Mouse (Mus musculus): ENCODE results near the gene Rab36. TPM values are rescaled to one million over a fixed set of nuclear protein-coding genes. Genes with fewer than 3 reads are reported as not detected.
"Not testable (repeated sequence)": the region's sequence is repeated elsewhere in the genome, so short reads cannot be mapped to it uniquely, and the experiment has no call there.

The Rab36 gene
- polyA plus RNA-seq, 1 experiment from 2014 or later, result 8.6 TPM

GRCm38 (mm10) chr10:75030234-75030633 lies 6.6 kb upstream of the Rab36 start:
- H3K9me3 ChIP-seq (ENCODE audit: control insufficient read depth, low read length), result no peaks in the 10 kb centered on the region
- DNase-seq (ENCODE audit: low spot score), result no peak
- H3K4me3 ChIP-seq (ENCODE audit: low read depth, low read length), result no peak overlapping the region
- H3K4me2 ChIP-seq (ENCODE audit: low read depth), result no peak overlapping the region
- no peak overlapping the region for H3K27ac ChIP-seq (ENCODE audit: low read depth, low read length)
- 82% methylated on average over 3 of the region's 3 CpGs for WGBS
- ATAC-seq (ENCODE audit: insufficient read depth, low FRiP score, low TSS enrichment), result no peak
- no peaks in the 10 kb centered on the region for H3K27me3 ChIP-seq (ENCODE audit: control insufficient read depth, insufficient read depth, low read length)
- no peaks in the 10 kb centered on the region for H3K36me3 ChIP-seq (ENCODE audit: control insufficient read depth, insufficient read depth, low read length)
- H3K9ac ChIP-seq (ENCODE audit: low read length), result no peak overlapping the region
- H3K4me1 ChIP-seq (ENCODE audit: control insufficient read depth, insufficient read depth, low read length), result peaks cover 10% of the 10 kb centered on the region

- 78% methylated on average over 5 of the region's 5 CpGs for WGBS
- no peak for ATAC-seq (ENCODE audit: insufficient read depth, low FRiP score, low TSS enrichment)
- Histone ChIP-seq H3K36me3 (ENCODE audit: control insufficient read depth, insufficient read depth, low read length) (no peaks in the 10 kb centered on the region), H3K9me3 (ENCODE audit: control insufficient read depth, low read length) (no peaks in the 10 kb centered on the region), H3K4me2 (ENCODE audit: low read depth) (no peak overlapping the region), H3K9ac (ENCODE audit: low read length) (no peak overlapping the region), H3K4me1 (ENCODE audit: control insufficient read depth, insufficient read depth, low read length) (peaks cover 15% of the 10 kb centered on the region), H3K4me3 (ENCODE audit: low read depth, low read length) (no peak overlapping the region), H3K27ac (ENCODE audit: low read depth, low read length) (no peak overlapping the region), H3K27me3 (ENCODE audit: control insufficient read depth, insufficient read depth, low read length) (no peaks in the 10 kb centered on the region)
- DNase-seq (ENCODE audit: low spot score), result no peak
Observed at GRCm38 (mm10) chr10:75031345-75032114, 5.3 kb upstream of the Rab36 start.

DNA sequence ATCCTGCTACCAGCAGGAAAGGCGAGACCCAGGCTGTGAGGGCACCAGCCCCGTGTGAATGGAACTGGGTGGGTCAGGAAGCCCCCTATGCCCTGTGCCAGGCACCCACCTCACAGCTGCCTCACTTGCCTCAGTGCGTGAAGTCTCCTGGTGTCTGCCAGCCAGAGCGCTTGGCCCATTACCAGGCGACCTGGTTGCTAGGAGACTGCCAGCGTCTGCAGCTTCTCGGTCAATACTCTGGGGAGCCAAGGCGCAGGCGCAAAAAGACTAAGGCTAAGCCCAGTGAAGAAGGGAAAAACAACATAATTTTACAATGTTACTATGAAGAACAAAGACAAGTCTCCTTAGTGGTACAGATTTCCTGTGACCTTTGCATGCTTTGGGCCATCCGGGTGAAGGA lies 4.5 kb upstream of the Rab36 start, which contains the start of gene Rsph14:
TSS of gene Rsph14 (minus strand) at position 192 of the 400 bp plus-strand sequence.
- 23% methylated on average over 10 of the region's 10 CpGs for WGBS
- ATAC-seq (ENCODE audit: insufficient read depth, low FRiP score, low TSS enrichment), result peak; percentile 28; the same call in 1 of the 2 replicates
- H3K4me2 ChIP-seq (ENCODE audit: low read depth), result no peak within 1 kb of the TSS

DNA sequence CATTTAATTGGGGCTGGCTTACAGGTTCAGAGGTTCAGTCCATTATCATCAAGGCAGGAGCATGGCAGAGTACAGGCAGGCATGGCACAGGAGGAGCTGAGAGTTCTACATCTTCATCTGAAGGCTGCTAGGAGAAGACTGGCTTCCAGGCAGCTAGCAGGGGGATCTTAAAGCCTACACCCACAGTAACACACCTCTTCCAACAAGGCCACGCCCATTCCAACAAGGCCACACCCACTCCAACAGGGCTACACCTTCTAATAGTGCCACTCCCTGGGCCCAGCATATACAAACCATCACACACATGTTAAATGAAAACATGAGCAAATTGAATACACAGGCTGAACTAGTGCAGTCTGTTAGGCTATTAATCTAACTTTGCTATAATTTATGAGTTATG lies 5.2 kb downstream of the Rab36 start:
- H3K9me3 ChIP-seq (ENCODE audit: control insufficient read depth, low read length); ATAC-seq (ENCODE audit: insufficient read depth, low FRiP score, low TSS enrichment); H3K9ac ChIP-seq (ENCODE audit: low read length); H3K4me2 ChIP-seq (ENCODE audit: low read depth); H3K27ac ChIP-seq (ENCODE audit: low read depth, low read length); DNase-seq (ENCODE audit: low spot score); H3K4me1 ChIP-seq (ENCODE audit: control insufficient read depth, insufficient read depth, low read length); H3K4me3 ChIP-seq (ENCODE audit: low read depth, low read length); H3K36me3 ChIP-seq (ENCODE audit: control insufficient read depth, insufficient read depth, low read length); H3K27me3 ChIP-seq (ENCODE audit: control insufficient read depth, insufficient read depth, low read length): not testable (repeated sequence)
- WGBS, result 17% methylated on average over 1 of the region's 1 CpGs

More for the DNA sequence above, 4.5 kb upstream of the Rab36 start, which contains the start of gene Rsph14:
- Histone ChIP-seq H3K4me1 (ENCODE audit: control insufficient read depth, insufficient read depth, low read length) (peaks cover 17% of the 10 kb centered on the region), H3K9ac (ENCODE audit: low read length) (no peak within 1 kb of the TSS), H3K27ac (ENCODE audit: low read depth, low read length) (no peak within 1 kb of the TSS), H3K27me3 (ENCODE audit: control insufficient read depth, insufficient read depth, low read length) (no peaks in the 10 kb centered on the region), H3K36me3 (ENCODE audit: control insufficient read depth, insufficient read depth, low read length) (no peaks in the 10 kb centered on the region), H3K9me3 (ENCODE audit: control insufficient read depth, low read length) (no peaks in the 10 kb centered on the region), H3K4me3 (ENCODE audit: low read depth, low read length) (no peak within 1 kb of the TSS)
- DNase-seq (ENCODE audit: low spot score), result peak; percentile 80

GRCm38 (mm10) chr10:75044459-75044858 lies 7.6 kb downstream of the Rab36 start:
- no peak for DNase-seq (ENCODE audit: low spot score)
- H3K36me3 ChIP-seq (ENCODE audit: control insufficient read depth, insufficient read depth, low read length), result no peaks in the 10 kb centered on the region
- H3K4me3 ChIP-seq (ENCODE audit: low read depth, low read length), result no peak overlapping the region
- whole genome bisulfite sequencing, result 47% methylated on average over 7 of the region's 7 CpGs
- no peak overlapping the region for H3K4me2 ChIP-seq (ENCODE audit: low read depth)
- H3K27me3 ChIP-seq (ENCODE audit: control insufficient read depth, insufficient read depth, low read length), result no peaks in the 10 kb centered on the region
- no peak for ATAC-seq (ENCODE audit: insufficient read depth, low FRiP score, low TSS enrichment)
- H3K9me3 ChIP-seq (ENCODE audit: control insufficient read depth, low read length), result no peaks in the 10 kb centered on the region
- no peaks in the 10 kb centered on the region for H3K4me1 ChIP-seq (ENCODE audit: control insufficient read depth, insufficient read depth, low read length)
- no peak overlapping the region for H3K9ac ChIP-seq (ENCODE audit: low read length)
- no peak overlapping the region for H3K27ac ChIP-seq (ENCODE audit: low read depth, low read length)

GRCm38 (mm10) chr10:75045831-75046230 lies 9.0 kb downstream of the Rab36 start:
- Histone ChIP-seq H3K9ac (ENCODE audit: low read length) (no peak overlapping the region), H3K4me3 (ENCODE audit: low read depth, low read length) (no peak overlapping the region), H3K27ac (ENCODE audit: low read depth, low read length) (no peak overlapping the region), H3K36me3 (ENCODE audit: control insufficient read depth, insufficient read depth, low read length) (no peaks in the 10 kb centered on the region), H3K9me3 (ENCODE audit: control insufficient read depth, low read length) (no peaks in the 10 kb centered on the region), H3K27me3 (ENCODE audit: control insufficient read depth, insufficient read depth, low read length) (no peaks in the 10 kb centered on the region), H3K4me1 (ENCODE audit: control insufficient read depth, insufficient read depth, low read length) (no peaks in the 10 kb centered on the region), H3K4me2 (ENCODE audit: low read depth) (no peak overlapping the region)
- WGBS, result 89% methylated on average over 15 of the region's 15 CpGs
- DNase-seq (ENCODE audit: low spot score), result no peak
- ATAC-seq (ENCODE audit: insufficient read depth, low FRiP score, low TSS enrichment), result no peak

DNA sequence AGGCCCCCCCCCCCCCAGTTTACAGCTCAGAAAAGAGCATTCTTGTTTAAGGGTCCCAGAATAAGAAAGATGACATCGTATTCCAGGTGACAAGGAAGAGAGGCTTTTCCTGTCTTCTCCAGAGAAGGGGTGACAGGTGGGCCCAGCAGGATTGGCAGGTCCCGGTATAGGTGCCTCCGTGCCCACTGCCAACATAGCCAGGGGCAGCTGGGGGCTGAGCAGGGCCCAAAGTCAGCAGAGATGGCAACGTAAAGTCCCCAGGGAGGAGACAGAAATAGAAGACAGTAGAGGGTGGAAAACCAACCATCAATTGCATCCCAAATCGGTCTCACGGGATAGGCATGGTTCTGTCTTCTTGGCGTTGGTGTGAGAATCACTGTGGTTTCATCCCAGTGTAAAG lies 11.9 kb downstream of the Rab36 start:
- Histone ChIP-seq H3K9ac (ENCODE audit: low read length) (no peak overlapping the region), H3K4me2 (ENCODE audit: low read depth) (no peak overlapping the region), H3K9me3 (ENCODE audit: control insufficient read depth, low read length) (no peaks in the 10 kb centered on the region), H3K27me3 (ENCODE audit: control insufficient read depth, insufficient read depth, low read length) (no peaks in the 10 kb centered on the region), H3K4me3 (ENCODE audit: low read depth, low read length) (no peak overlapping the region), H3K27ac (ENCODE audit: low read depth, low read length) (no peak overlapping the region), H3K4me1 (ENCODE audit: control insufficient read depth, insufficient read depth, low read length) (no peaks in the 10 kb centered on the region), H3K36me3 (ENCODE audit: control insufficient read depth, insufficient read depth, low read length) (no peaks in the 10 kb centered on the region)
- 93% methylated on average over 7 of the region's 7 CpGs for WGBS
- DNase-seq (ENCODE audit: low spot score), result no peak
- no peak for ATAC-seq (ENCODE audit: insufficient read depth, low FRiP score, low TSS enrichment)

GRCm38 (mm10) chr10:75051364-75052074 lies 14.7 kb downstream of the Rab36 start:
- no peak for ATAC-seq (ENCODE audit: insufficient read depth, low FRiP score, low TSS enrichment)
- no peak overlapping the region for H3K4me3 ChIP-seq (ENCODE audit: low read depth, low read length)
- DNase-seq (ENCODE audit: low spot score), result no peak
- H3K36me3 ChIP-seq (ENCODE audit: control insufficient read depth, insufficient read depth, low read length), result no peaks in the 10 kb centered on the region
- H3K9me3 ChIP-seq (ENCODE audit: control insufficient read depth, low read length), result no peaks in the 10 kb centered on the region
- H3K27me3 ChIP-seq (ENCODE audit: control insufficient read depth, insufficient read depth, low read length), result no peaks in the 10 kb centered on the region
- WGBS, result 95% methylated on average over 21 of the region's 21 CpGs
- 0 out of 2 replicates have a peak, but pooled peaks cover 2% of the 10 kb centered on the region for H3K4me1 ChIP-seq (ENCODE audit: control insufficient read depth, insufficient read depth, low read length)
- no peak overlapping the region for H3K9ac ChIP-seq (ENCODE audit: low read length)
- no peak overlapping the region for H3K4me2 ChIP-seq (ENCODE audit: low read depth)
- H3K27ac ChIP-seq (ENCODE audit: low read depth, low read length), result no peak overlapping the region
